Mouse (Mus musculus) intestine, embryonic 15.5 days (tissue): Measurements from ENCODE around the gene Tcp1. TPM values are rescaled to one million over a fixed set of nuclear protein-coding genes. Genes with fewer than 3 reads are reported as not detected.
"Not testable (repeated sequence)": the region's sequence is repeated elsewhere in the genome, so short reads cannot be mapped to it uniquely, and the experiment has no call there.

Experiments
- ATAC-seq: fragments of 200-750 bp; cut with Nextera tagmentation; 2 replicates; pipeline ENCODE4 v1.8.0; 2017; ENCODE audit warnings: moderate TSS enrichment, moderate library complexity
- H3K27ac ChIP-seq: fragments of 300-500 bp; sonication (generic); 2 replicates; pipeline ENCODE4 v1.5.1; 2015; ENCODE audit warnings: mild to moderate bottlenecking, inconsistent platforms
- H3K27me3 ChIP-seq: fragments of 300-500 bp; sonication (generic); replicated peaks from 2 replicates; pipeline ENCODE4 v1.6.1; 2015; ENCODE audit warnings: inconsistent platforms
- H3K36me3 ChIP-seq: fragments of 300-500 bp; sonication (generic); 2 replicates; pipeline ENCODE4 v1.6.1; 2015; ENCODE audit warnings: inconsistent platforms
- H3K4me1 ChIP-seq: fragments of 300-500 bp; sonication (generic); replicated peaks from 2 replicates; pipeline ENCODE4 v1.6.1; 2015; ENCODE audit warnings: inconsistent platforms
- H3K4me2 ChIP-seq: fragments of 300-500 bp; sonication (generic); replicated peaks from 2 replicates; pipeline ENCODE4 v1.6.1; 2015; ENCODE audit warnings: mild to moderate bottlenecking, inconsistent platforms
- H3K4me3 ChIP-seq: fragments of 300-500 bp; sonication (generic); replicated peaks from 2 replicates; pipeline ENCODE4 v1.5.1; 2015; ENCODE audit warnings: inconsistent platforms
- H3K9ac ChIP-seq: fragments of 300-500 bp; sonication (generic); 2 replicates; pipeline ENCODE4 v1.6.1; 2015; ENCODE audit warnings: inconsistent platforms
- H3K9me3 ChIP-seq: fragments of 300-500 bp; sonication (generic); 2 replicates; pipeline ENCODE4 v1.6.1; 2016; ENCODE audit warnings: inconsistent platforms
- WGBS: fragments of 180-500 bp; shearing (Covaris S2); methylation state at CpG from one replicate; pipeline ENCODE4 v1.1.7; 2015; 5-methylcytosine and 5-hydroxymethylcytosine counted together
- polyA plus RNA-seq: library from polyadenylated mRNA; unstranded; fragments of >200 nt; fragmentation: Nextera tagmentation; extraction: Ambion mirVana; gene quantifications from 2 replicates; pipeline ENCODE4 v1.2.1, GENCODE M21; 2015

Tcp1 gene
- polyA plus RNA-seq, 1 experiment from 2014 or later: 437 TPM

DNA sequence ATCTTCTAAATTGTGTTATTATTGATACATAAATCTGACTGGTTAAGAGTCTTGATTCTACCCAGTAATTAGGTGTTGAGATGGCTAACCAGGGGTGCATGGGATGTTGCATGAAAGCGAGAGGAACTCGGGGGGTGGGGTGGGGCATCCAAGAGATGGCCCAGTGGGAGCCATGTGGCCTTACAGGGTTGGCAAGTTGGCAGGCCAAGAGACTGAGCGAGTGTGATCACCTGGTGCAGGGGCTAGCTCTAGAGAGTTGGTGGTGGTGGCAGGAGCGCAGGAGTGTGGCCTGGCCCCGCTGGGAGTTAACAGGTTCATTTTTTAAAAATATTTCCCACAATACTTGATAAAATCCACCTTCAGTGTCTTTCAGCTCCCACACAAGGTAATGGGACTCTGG lies 17.8 kb upstream of the Tcp1 start:
- Histone ChIP-seq H3K4me3 (no peak overlapping the region), H3K36me3 (0 out of 2 replicates have a peak, but pooled peaks cover 3% of the 10 kb centered on the region), H3K27me3 (no peaks in the 10 kb centered on the region), H3K4me2 (no peak overlapping the region), H3K9ac (no peak overlapping the region), H3K9me3 (no peaks in the 10 kb centered on the region), H3K27ac (no peak overlapping the region), H3K4me1 (no peaks in the 10 kb centered on the region; the same call in 1 of the 2 replicates)
- WGBS: 87% methylated on average over 5 of the region's 5 CpGs
- 0 out of 2 replicates have a peak, but pooled peaks have one; percentile 41 for ATAC-seq

DNA sequence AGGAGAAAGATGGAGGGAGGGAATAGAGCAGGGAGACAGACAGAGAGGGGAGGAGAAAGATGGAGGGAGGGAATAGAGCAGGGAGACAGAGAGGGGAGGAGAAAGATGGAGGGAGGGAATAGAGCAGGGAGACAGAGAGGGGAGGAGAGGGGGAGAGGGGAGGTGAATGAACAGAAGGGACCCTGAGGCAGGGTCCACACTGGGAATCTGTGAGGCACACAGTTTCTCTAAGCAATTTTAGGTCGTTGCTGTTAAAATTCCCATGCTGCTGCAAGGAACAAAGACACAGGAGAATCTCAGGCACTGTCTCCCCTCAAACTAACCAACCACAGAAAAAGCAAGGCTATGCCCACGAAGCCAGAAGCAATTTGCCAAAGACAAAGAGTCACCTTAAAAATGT lies 16.9 kb upstream of the Tcp1 start:
- 33% methylated on average over 2 of the region's 2 CpGs for WGBS
- H3K36me3 ChIP-seq, ATAC-seq, H3K27me3 ChIP-seq, H3K9ac ChIP-seq, H3K4me2 ChIP-seq, H3K4me3 ChIP-seq, H3K4me1 ChIP-seq, H3K27ac ChIP-seq, H3K9me3 ChIP-seq: not testable (repeated sequence)

DNA sequence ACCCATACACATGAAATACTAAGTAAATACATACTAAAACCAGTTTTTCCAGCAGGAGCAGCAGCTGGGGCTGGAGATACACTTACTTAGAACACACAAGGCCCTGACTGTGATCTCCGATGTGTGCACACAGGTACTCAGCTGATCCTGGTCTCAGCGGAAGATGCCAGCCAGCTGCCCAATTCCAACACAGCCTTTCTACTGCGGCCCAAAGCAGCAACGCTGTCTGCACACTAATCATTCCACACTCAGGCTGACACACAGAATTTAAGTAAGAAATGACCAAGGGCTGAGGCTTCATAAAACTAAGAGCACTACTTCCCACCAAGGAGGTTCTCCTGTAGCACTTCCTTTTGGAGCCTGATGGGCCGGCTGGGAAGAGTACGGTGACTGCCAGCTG lies 13.2 kb upstream of the Tcp1 start:
- Histone ChIP-seq H3K9me3 (no peaks in the 10 kb centered on the region), H3K4me1 (peaks cover 2% of the 10 kb centered on the region; the same call in 1 of the 2 replicates), H3K27ac (no peak overlapping the region), H3K27me3 (no peaks in the 10 kb centered on the region), H3K4me3 (no peak overlapping the region), H3K4me2 (no peak overlapping the region), H3K36me3 (0 out of 2 replicates have a peak, but pooled peaks cover 3% of the 10 kb centered on the region), H3K9ac (no peak overlapping the region)
- no peak for ATAC-seq
- 95% methylated on average over 6 of the region's 6 CpGs for WGBS

DNA sequence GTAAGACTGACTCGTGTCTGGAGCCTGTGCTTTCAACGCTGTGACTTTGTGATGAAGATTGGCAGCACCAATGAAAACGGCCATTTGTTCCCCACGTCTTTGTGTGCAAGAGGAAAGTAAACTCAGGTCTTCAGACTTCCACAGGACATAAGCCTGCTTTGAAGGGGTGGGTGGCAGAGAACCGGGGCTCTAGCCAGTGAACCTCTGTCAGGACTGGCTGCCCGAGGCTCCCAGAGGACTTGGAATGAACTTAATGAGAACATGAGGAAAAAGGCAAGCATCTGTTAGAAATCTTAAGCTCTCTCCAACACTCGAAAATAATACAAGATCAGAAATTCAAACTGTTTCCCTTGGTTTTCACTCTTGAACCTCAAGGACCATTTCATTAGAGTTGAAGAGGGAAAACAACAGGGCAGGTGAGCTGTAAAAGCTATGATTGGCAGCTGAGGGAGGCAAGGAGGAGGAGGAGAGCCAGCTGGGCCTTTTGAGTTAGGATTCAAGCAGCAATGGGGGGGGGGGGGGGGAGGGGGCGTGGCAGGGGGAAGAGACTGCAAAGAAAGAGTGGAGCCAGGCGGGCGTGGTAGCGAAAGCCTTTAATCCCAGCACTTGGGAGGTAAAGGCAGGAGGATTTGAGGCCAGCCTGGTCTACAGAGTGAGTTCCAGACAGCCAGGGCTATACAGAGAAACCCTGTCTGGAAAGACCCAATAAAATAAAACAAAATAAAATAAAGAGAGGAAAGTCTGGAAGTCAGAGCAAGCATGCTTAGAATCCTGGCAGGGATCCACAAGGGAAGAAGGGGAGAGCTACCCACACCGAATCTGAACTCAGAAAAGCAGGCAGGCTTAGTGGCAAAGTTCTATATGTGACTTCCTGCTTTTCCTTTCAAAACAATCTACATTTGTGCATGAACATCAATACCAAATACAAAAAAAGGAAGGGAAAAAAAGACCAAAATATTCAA lies 11.8 kb upstream of the Tcp1 start:
- ATAC-seq: 0 out of 2 replicates have a peak, but pooled peaks have one; percentile 20
- no peaks in the 10 kb centered on the region for H3K27me3 ChIP-seq
- H3K4me2 ChIP-seq: no peak overlapping the region
- no peak overlapping the region for H3K9ac ChIP-seq
- 0 out of 2 replicates have a peak, but pooled peaks cover 2% of the 10 kb centered on the region for H3K4me1 ChIP-seq
- H3K36me3 ChIP-seq: 0 out of 2 replicates have a peak, but pooled peaks cover 3% of the 10 kb centered on the region
- H3K27ac ChIP-seq: 0 out of 2 replicates have a peak overlapping the region, but pooled peaks have one; percentile 17
- H3K9me3 ChIP-seq: no peaks in the 10 kb centered on the region
- 53% methylated on average over 11 of the region's 12 CpGs for WGBS
- H3K4me3 ChIP-seq: no peak overlapping the region

DNA sequence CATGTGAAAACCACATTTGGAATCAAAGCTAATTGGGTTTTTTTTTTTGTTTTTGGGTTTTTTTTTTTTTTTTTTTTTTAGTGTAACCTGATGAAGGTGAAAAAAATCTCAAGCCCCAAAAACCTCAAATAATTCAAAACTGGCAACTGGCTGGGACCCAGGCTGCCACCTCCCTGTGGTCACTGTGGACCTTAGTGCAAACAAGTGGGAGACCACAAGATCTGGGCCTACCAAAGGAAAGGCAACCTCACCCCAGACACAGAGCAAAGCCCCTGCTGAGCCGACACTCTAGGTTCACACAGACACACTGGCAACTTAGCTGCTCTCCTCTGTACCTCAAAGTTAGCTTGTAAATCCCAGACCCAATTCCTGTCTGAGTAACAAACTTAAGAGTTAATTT lies 11.2 kb upstream of the Tcp1 start:
- H3K4me3 ChIP-seq: no peak overlapping the region
- no peak overlapping the region for H3K9ac ChIP-seq
- no peak overlapping the region for H3K27ac ChIP-seq
- 0 out of 2 replicates have a peak, but pooled peaks cover 3% of the 10 kb centered on the region for H3K36me3 ChIP-seq
- no peaks in the 10 kb centered on the region for H3K9me3 ChIP-seq
- no peaks in the 10 kb centered on the region for H3K27me3 ChIP-seq
- 79% methylated on average over 1 of the region's 1 CpGs for WGBS
- ATAC-seq: no peak
- no peak overlapping the region for H3K4me2 ChIP-seq
- H3K4me1 ChIP-seq: 0 out of 2 replicates have a peak, but pooled peaks cover 2% of the 10 kb centered on the region

DNA sequence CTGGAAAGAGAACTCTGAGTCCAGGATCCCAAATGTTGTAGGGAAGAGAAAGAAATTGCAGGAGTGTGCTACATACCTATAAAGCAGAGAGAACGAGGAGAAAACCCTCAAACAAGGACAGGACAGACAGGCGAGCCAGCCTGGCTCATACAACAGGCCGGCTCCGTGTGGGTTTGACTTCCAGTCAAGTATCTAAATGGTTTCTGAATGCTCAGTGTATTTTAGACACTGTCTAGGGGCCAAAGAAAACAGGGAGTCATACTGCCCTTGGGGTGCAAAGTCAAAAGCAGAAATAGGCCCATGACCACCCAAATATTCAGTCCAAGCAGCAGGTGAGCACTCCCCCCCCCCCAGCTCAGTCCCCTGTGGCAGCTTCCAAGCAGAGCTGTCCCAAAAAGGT lies 9.7 kb upstream of the Tcp1 start:
- H3K9me3 ChIP-seq: no peaks in the 10 kb centered on the region
- H3K36me3 ChIP-seq: 0 out of 2 replicates have a peak, but pooled peaks cover 4% of the 10 kb centered on the region
- H3K4me1 ChIP-seq: 0 out of 2 replicates have a peak, but pooled peaks cover 2% of the 10 kb centered on the region
- no peak overlapping the region for H3K9ac ChIP-seq
- no peak overlapping the region for H3K4me3 ChIP-seq
- H3K27me3 ChIP-seq: no peaks in the 10 kb centered on the region
- no peak for ATAC-seq
- no peak overlapping the region for H3K4me2 ChIP-seq
- WGBS: 79% methylated on average over 4 of the region's 4 CpGs
- H3K27ac ChIP-seq: no peak overlapping the region

DNA sequence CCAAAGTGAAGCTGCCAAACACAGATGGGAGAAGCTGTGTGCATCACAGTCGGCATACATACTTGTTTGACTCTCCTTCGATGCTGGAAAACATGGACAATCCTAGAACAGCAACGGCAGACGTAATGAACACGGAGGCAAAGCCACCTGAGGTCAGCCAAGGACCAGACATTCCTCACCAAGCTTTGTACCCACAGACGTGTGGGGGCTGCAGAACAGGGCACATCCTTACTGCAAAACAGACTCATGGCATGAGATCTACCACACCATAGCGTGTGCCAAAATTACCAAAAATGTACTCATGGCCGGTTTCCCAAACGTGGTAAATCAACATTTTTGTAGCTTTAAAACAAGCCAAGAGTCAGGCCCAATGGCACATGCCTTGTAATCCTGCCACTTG lies 9.1 kb upstream of the Tcp1 start:
- 0 out of 2 replicates have a peak, but pooled peaks cover 2% of the 10 kb centered on the region for H3K4me1 ChIP-seq
- H3K4me2 ChIP-seq: no peak overlapping the region
- no peaks in the 10 kb centered on the region for H3K9me3 ChIP-seq
- H3K36me3 ChIP-seq: 0 out of 2 replicates have a peak, but pooled peaks cover 8% of the 10 kb centered on the region
- no peak for ATAC-seq
- no peaks in the 10 kb centered on the region for H3K27me3 ChIP-seq
- no peak overlapping the region for H3K27ac ChIP-seq
- no peak overlapping the region for H3K9ac ChIP-seq
- H3K4me3 ChIP-seq: no peak overlapping the region
- 79% methylated on average over 9 of the region's 9 CpGs for WGBS

DNA sequence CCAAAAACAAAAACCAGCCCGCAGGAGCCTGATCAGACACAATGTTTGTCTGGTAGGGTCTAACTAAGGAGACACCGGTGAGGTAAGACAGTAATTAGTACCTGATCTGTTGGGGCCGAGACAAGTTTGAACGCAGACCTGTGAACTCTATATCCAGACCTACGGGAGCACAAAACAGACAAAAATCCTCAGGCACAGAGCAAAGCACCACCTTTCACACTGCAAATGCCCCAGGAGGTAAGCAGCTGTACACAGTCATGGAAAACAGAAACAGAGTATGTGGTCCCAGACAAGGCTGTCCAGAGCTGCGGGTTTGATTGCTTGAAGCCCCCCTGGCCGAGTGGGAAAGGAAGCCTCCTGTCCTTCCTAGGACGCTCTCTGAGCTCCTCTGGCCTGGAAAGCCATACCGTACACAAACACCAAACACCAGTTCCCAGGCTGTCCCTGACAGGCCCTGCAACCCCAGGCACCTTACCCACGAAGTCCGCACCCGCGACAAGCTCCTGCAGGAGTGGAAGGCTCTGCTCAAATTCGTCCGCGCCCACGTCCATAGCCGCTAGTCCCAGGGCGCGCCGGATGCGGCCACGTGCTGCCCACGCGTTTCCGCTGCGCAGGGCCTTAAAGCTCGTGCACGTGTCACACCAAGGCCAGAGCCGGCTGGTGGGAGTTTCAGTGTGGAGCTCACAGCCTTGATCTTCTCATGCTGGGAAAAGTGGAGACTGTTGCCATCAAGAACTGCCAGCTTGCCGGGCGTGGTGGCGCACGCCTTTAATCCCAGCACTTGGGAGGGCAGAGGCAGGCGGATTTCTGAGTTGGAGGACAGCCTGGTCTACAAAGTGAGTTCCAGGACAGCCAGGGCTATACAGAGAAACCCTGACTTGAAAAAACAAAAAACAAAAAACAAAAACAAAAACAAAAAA lies 5.9 kb upstream of the Tcp1 start, which contains the start of gene Pnldc1:
Gene Pnldc1 (minus strand): TSS at position 870 of the 920 bp plus-strand sequence.
- H3K4me1 ChIP-seq: 0 out of 2 replicates have a peak, but pooled peaks cover under 1% of the 10 kb centered on the region
- no peak within 1 kb of the TSS for H3K9ac ChIP-seq
- no peaks in the 10 kb centered on the region for H3K27me3 ChIP-seq
- no peak within 1 kb of the TSS for H3K4me3 ChIP-seq
- H3K4me2 ChIP-seq: no peak within 1 kb of the TSS
- 78% methylated on average over 35 of the region's 35 CpGs for WGBS
- no peaks in the 10 kb centered on the region for H3K9me3 ChIP-seq
- peaks cover 20% of the 10 kb centered on the region for H3K36me3 ChIP-seq
- no peak within 1 kb of the TSS for H3K27ac ChIP-seq
- no peak for ATAC-seq

DNA sequence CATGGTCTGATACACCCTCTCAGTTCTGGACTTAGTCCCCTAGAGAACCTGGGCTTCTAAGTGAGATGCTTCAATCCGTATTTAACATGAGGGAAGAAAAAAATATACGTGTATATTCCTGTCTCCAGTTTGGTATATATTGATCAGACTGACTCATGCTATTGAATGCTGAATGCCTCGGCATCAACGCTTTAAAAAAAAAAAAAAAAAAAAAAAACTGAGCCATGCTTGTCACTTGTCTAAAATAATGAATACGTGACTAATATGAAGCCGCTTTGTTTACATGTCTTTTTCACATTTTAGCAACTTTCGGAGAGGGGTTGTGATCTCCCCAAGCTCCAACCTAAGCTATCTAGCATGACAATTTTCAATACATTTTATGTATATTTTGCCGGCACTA lies 5.1 kb upstream of the Tcp1 start:
- Histone ChIP-seq H3K4me1 (0 out of 2 replicates have a peak, but pooled peaks cover 3% of the 10 kb centered on the region), H3K27ac (no peak overlapping the region), H3K9me3 (no peaks in the 10 kb centered on the region), H3K9ac (no peak overlapping the region), H3K4me2 (no peak overlapping the region), H3K27me3 (no peaks in the 10 kb centered on the region), H3K36me3 (peaks cover 20% of the 10 kb centered on the region), H3K4me3 (no peak overlapping the region)
- 86% methylated on average over 8 of the region's 8 CpGs for whole genome bisulfite sequencing
- ATAC-seq: no peak

DNA sequence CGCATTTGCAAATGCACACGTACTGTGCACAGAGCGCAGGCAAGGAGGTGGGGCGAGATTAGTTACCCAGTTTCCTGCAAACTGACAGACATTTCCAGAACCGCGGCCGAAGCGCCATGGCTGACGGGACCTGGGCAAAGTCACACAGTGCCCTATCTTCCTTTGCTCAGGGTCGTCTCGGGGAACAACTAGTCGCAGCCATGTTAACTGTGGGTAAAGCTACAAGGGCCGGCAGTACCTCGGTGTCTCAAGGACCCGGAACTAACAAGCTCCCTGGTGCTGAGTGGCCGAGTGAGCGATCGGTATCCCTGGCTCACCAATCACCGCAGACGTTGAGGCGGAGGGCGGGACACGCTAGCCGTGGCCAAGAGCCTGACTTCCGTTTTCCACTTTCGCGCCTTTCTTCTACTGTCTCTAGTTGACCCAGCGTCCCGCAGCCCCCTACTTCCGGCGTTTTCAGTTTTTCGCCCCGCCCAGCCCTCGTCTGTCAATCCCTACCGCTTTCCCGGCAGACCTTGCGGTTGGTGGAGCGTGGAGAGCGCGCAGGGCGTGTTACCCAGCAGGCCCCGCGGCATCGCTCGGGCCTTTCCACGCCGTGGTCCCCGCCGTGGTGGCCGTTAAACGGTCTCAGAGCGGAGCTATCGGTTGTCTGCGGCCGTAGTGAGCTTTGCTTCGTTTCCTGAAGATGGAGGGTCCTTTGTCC lies 531 bp downstream of the Tcp1 start, which contains the start of gene Mrpl18:
Gene Mrpl18 (minus strand): TSS at position 465 of the 703 bp plus-strand sequence.
- Histone ChIP-seq H3K9me3 (no peaks in the 10 kb centered on the region), H3K9ac (peak within 1 kb of the TSS; percentile 96), H3K4me1 (0 out of 2 replicates have a peak, but pooled peaks cover 3% of the 10 kb centered on the region), H3K27me3 (no peaks in the 10 kb centered on the region), H3K4me3 (peak within 1 kb of the TSS; percentile 92), H3K27ac (peak within 1 kb of the TSS; percentile 92), H3K4me2 (peak within 1 kb of the TSS; percentile 59), H3K36me3 (peaks cover 27% of the 10 kb centered on the region)
- under 1% methylated on average over 56 of the region's 56 CpGs for WGBS
- peak; percentile 99 for ATAC-seq
